Mouse (Mus musculus) gastrocnemius, postnatal 10 days (tissue): ENCODE results near the gene Zcchc24. TPM values are rescaled to one million over a fixed set of nuclear protein-coding genes. Genes with fewer than 3 reads are reported as not detected.

Experiments used
- DNase-seq: peaks from one replicate; pipeline ENCODE4 v3.0.0; 2021; ENCODE audit warnings: mixed read lengths
- total RNA-seq, 2 experiments: library from RNA; stranded (reverse); gene quantifications; 2 replicates each; pipeline ENCODE4 v1.2.3; 2021

The Zcchc24 gene
- total RNA-seq, 2 experiments from 2014 or later = 65.9 to 66.6 TPM

DNA sequence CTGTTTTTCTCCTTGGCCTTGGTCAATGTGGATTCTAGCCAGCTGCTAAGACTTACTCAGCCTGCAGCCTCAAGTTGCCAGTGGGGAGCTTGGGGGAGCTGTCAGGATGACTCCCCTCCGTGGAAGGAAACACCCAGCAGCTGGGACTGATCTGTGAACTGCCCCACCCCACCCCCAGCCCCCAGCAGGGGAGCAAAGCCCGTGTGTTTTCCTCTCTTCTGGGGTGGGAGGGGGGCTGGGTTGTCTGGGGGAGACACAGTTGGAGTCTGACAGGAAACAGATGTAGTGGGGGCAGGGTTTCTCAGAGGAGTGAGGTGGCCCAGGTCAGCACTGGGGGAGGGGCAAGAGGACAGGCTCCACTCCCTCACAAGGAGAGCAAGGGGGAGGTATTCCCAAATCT is 50.4 kb downstream of the Zcchc24 start:
- DNase-seq = no peak

DNA sequence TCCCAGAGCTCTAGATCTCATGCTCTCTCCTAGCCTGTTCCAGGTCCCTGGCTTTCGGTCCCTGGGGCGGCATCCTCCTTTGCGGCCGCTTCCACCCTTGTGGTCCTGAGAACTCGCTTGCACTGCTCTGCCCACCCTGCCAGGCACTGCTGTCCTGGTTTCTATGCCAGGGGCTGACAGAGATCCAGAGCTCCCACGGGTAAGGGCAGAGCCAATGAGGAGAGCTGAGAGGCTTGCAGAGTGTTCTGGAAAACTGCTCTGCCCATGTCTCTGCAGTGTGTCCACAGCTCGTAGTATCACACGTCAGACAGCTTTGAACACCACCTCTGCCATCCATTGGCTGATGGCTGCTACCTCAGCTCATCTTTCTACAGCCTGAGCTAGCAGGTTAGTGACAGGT is 51.1 kb downstream of the Zcchc24 start:
- no peak for DNase-seq

DNA sequence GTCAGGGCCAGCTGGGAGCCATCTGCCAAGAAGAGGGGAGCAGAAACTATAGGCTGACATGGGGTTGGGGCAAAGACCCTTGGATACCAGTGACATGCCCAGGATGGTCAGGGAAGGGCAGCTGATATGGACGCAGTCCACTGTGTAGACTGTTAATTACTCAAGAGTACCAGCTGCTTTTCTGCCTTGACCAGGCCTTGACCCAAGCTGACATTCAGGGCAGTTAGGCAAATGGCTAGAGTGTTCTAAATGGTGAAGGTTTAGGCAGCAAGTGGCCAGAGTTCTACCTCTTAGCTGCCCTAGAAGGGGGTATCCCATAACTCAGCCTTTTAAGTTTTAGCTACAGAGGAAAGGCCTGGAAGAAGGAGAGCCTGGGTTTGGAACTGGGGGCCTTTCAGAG is 52.3 kb downstream of the Zcchc24 start:
- no peak for DNase-seq

DNA sequence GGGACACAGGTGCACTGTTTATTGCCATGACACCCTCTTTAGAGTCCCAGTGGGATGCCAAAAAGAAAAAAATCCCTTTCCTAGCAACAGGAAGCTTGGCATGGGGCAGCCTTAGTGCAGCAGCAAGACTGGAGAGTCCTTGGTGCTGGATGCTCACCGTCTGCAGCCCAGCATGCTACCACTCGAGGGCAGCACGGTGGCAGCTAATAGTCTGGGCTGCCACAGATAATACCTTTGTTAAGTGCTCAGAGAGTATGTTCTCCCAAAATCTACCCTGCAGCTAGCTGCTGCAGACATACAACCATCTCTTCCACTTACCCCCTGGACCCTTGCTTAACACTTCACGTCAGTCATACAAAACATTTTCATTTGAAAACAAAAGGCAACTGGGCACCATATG is 55.4 kb downstream of the Zcchc24 start:
- no peak for DNase-seq

DNA sequence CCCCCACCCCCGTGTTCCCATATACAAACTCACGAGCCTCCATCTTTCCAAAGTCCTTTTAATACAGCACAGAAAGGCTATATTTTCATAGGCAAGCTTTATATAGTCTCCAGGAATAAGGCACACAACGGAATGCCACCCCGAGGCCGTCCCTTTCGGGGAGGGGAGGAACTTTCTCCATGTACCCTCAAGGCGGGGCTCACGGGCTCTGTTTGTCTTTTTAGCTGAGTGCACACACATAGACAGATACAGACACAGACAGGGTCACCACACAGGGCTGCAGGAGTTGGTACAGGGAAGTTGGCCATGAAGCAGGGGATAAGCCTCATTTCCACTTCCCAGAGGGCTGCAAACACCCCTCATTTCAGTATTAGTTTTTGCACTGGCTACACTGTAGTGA is 57.2 kb downstream of the Zcchc24 start:
- DNase-seq = no peak

DNA sequence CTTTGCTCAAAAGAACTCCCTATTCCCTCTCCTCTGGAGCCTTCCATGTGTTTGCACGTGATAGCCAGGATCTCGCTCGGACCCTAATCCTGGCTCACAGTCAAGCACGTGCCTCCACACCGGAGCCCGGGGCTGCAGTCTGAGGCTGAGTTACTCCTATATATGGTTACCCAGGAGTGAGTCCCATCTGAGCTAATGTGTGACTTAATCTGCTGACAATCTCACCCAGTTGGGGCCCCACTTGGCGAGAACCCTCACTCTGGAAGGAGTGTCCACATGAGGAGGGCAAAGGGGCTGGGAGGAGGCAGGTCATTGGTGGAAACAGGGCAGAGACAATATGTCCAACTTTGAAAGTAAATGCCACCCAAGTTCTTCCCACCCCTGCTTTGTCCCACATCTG is 57.7 kb downstream of the Zcchc24 start:
- no peak for DNase-seq

DNA sequence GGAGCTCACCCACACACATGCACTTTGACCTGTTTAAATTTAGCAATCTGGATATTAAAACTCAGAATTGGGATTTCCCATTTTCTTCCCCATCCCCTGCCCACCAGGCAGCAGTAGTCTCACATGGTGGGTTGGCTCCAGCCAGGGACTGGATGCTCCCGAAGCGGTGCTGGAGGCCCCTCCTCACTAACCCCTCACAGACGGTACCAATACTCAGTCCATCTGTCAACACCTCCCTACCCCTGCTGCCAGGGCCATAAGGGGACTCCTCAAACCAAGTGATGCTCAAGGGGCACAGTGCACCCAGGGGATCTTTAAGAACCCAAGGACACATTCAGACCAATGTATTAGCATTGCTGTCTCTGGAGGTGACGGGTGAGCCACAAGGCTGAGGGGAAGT is 58.2 kb downstream of the Zcchc24 start:
- DNase-seq = no peak

DNA sequence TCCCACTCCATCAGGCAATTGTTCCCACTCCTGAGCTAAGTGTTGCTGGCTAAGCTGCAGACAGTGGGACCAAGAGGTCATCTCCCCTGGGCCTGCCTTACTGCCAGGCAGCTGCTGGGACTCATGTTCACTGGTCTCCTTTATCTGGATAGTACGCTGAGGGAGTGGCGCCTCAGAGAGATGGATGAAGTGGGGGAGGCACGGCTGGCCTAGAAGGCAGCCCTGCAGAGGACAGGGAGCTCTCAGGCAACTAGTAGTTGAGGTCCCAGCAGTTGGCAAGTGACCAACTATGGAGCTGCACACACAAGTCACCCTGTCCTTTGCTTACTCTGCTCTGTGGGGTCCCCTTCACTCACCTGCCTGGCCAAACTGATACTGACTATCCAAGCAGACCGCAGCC is 58.8 kb downstream of the Zcchc24 start:
- no peak for DNase-seq

DNA sequence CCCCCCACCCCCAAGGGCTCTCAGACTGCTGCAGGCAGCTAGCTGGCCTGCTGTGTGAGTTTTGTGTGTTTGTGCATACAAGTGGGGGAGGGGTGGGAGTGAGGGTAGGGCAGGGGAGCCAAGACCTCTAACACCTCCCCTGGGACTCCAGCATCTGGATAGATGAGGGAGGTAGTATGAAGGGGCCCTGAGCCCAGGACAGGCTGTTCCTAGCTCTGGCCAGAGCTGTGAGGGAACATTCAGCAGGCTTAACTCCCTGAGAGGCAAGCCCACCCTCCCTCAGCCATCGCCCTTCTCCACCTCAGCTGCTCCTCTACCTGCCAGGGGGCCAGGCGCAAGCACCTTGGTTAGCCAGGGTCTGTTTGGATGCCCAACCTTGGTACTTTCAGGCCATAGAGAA is 59.9 kb downstream of the Zcchc24 start:
- peak; percentile 48 for DNase-seq

DNA sequence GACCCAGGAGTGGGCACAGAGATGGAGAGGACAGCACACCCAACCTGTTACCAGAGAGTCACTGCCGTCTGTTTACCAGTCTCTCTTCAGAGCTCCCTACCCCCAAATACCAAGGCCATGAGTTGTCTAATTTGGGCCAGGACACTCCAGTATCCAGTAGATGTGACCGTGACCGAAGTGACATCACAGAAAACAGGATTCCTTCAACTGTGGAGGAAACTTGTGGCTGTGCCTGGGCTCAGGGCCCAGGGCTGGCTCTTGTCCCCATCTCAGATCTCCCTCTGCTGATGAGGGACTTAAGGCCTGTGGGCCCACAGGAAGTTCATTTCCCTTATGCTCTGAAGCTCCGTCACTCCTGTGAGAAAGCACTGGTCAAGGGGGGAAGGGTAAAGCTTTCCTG is 60.4 kb downstream of the Zcchc24 start:
- peak; percentile 70 for DNase-seq

DNA sequence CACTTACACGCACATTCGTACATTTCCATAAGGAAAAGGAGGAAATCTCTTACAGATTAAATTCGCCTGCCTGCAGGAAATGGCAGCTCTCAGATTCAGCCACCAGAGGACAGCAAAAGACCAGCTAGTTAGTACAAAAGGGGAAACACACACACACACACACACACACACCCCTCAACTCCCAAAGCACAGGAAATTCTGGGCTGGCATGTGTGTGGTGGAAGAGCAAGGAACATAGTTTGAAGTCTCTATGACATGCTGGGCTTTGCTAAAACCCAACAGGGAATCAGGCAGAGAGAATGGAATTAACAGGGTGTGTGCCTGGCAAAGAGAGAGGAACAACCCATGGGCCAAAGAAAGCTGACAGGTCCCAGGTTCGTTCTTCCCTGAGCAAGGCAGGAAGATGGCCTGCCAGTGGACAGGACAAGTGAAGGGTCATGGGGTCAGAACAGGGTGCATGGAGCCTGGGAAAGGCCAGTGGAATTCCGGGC is 61.1 kb downstream of the Zcchc24 start:
- peak; percentile 59 for DNase-seq

DNA sequence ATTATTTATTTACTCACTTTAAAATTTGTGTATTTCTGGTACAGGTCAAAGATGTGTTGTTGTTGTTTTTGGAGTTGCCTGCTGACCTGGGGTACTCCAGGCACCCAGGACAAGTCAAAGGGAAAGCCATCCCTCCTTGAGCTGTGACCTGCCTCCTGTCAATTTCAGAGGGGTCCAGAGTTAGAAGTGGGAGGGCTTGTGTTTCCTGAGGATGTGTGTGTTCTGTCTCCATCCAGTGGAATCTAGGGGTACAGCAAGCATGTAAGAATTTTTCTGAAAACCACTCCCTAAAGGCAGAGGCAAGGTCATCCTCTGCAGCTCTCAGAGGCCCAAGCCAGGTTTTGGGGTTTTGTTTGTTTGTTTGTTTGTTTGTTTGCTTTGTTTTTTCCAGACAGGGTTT is 66.9 kb downstream of the Zcchc24 start:
- DNase-seq = no peak

DNA sequence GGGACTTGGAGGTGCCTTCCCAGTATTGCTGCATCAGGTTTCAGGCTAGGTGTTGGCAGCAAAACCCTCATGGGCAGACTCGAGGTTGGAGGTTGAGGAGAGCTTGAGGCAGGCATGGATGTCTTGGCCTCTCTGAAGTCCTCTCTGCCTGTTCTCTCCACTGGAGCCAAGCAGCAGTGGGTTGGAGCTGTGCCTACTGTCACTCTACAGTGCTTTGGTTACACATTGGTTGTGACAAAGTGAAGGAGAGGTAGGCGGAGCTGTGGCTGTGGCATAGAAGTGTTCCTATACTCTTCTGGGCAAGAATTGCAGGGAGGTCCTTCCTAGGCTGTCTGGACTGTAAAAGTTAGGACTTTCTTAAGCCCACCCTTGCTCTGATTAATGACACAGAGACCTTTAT is 72.5 kb downstream of the Zcchc24 start:
- DNase-seq = no peak

DNA sequence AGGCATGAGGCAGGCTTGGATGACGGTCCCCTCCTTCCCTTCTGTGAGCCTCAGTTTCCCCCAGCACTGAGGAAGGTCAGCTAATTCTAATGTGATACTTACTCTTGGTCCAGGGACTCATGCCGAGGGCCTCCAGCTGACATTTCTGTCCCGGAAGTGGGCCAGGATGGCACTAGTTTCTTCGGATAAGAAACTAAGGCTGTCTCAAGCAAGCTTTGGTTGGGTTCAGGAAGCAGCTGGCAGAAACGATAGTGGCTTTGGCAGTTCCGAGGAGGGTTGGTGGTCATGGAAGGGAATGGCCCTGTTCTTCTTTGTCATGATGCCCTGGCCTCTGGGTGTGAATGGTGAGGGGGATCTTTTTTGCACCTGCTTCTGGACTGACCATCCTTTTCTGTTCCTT is 73.8 kb downstream of the Zcchc24 start:
- DNase-seq = no peak

DNA sequence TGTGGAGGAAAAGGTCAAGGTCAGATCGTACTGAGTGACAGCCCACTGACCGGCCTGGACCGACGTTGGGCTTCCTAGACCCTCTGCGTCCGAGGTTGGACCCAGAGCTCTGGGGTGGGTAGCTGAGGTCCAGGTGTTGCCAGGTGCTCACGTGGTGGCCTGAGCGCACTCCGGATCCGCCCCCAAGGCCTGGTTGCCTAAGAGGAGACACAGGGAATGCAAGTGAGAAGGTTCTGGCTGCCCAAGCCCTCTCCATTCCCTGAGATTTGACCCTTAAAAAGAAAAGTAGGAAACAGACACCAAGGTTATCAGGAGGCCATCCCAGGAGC is 74.3 kb downstream of the Zcchc24 start:
- DNase-seq = no peak

DNA sequence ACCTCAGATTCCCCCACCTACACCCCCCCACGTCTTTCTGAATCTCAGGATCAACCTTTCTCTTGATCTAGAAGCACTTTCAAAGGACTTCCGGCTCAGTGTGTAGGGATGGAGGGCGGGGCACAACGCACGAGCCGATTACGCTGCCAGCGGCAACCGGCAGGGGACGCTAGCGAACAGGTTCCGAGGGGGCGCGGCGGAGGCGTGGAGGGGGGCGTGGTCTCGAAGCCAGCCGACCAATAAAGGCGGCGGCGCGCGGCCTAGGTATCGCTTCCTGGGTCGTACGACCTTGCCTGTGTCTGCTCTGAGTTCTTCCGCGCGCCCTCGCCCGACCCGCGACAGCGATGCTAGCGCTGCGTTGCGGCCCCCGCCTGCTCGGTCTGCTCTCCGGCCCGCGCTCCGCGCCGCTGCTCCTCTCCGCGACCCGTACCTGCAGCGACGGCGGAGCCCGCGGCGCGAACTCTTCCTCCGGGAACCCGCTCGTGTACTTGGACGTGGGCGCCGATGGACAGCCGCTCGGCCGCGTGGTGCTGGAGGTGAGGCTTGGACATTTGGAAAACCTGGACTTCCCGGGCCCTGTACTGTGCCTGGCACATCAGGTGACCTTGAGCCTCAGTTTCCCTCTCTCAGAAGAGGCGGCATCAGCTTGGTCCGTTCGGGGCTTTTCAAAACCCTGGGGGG is 74.8 kb downstream of the Zcchc24 start, which contains the start of gene Ppif:
Ppif (plus strand) TSS at position 267 of the 681 bp plus-strand sequence.
- peak; percentile 99 for DNase-seq

DNA sequence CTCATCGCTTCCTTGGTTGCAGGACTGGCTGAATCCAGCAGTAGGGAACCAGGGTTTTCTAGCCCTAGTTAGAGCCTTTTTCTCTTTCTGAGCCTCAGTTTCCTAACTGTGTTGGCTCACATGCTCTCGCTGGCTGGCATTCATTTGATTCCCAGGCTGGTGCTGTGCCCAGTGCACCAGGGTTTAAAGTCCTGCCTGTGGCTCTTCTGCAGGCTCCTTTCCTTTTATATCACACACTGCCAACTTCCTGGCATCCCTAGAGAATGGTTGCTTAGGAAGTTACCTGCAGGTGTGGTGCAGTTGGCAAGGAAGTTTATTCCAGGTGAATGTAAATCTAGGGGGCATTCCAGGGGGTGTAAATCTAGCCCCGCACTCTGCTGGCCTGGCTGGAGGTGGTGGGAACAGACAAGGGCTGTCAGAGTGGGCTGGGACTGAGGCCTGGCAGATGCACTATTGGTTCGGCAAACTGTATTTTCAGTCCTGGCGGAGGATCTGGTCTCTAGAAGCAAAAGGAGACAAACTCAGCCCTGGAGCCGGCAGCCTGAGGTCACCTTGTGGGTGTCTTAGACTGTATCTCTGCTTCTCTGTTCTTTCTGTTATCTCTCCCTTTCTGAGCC is 75.5 kb downstream of the Zcchc24 start:
- DNase-seq = no peak

DNA sequence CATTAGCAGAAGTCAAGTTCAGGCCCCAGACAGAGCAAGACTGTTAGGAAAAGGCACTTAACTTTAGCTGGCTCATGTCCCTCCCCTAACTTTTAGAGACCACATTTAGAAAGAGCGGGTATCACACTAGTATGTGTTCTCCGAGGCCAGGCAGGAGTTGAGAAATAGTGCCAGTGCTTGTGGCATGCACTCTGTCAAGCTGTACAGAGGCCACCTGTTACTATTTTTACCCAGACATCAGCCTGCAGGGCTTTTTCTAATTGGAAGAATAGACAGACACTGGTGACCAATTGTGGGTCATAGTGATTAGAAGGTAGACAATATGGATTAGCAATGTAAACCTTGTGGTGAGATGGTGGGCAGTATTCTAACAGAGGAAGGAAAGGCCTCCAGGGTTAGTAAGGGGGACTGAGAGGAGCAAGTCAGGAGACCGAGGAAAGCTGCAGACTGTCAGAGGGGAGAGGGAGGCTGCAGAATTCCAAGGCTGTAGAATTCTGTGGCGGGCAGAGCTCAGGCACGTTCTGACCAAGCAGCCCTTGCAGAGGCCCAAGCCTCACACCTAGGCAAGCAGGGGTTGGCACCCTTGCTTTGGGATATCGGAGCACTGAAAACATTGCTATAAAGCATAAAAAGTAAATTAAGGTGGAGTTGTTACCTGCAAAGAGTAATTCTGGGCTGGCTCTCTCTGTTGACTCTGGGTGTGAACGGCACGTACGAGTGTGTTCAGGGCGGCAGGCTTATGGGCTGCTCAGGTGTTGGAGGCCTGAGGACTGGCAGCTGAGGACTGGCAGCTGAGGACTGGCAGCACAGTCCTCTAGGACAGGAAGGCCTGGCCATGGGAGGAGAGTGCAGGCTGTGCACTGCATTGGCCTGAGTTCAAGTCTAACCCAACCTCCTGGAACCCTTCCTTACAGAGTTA is 81.6 kb downstream of the Zcchc24 start:
- no peak for DNase-seq

DNA sequence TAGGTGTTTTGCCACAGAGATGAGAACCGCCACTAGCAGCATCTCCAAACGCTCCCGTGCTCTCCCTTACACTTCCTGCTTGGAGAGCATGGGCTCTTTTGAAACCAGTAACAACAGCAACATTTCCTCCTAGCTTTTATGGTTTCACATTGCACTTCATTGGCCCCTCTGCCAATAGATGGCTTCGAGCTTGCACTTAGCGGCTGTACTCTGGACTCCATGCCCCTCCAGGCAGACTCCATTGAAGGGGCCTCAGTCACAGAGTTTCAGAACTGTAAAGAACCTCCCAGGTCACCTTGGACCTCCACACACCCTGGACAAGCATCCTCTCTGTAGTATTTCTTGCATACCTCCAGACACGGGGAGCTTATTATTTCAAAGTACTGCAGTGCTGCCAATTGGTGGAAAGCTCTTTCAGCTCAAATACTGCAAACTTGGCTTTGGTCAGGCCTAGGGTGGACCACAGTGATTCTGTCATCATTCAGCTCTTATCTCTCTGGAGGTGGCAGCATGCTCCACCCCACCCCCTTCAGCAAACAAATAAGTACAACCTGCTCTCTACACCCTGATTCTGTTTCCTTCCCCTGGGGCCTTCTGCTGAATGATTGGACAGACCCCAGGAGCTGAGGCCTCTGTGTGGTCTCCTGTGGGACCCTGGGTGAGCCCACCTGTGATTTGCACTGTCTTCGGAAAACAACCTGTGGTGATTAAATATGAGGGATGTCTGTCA is 82.5 kb downstream of the Zcchc24 start:
- no peak for DNase-seq

DNA sequence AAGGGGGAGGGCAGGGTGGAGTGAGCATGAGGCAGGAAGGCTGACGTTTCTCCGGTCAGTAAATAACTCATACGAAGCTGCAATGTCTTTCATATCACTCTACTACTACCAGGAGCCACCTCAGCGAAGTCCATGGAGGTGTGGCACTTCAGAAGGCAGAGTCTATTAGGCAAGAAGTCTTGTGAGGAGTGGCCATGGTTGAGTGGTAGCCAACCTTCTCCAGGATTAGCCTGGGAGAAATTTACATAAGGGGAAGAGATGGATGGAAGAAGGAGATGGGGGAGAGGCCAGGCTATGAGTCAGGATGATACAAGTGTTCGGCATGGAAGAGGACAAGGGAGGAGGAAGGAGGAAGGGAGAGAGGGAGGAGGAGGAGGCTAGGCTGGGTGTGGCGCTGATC is 86.8 kb downstream of the Zcchc24 start:
- DNase-seq = no peak

DNA sequence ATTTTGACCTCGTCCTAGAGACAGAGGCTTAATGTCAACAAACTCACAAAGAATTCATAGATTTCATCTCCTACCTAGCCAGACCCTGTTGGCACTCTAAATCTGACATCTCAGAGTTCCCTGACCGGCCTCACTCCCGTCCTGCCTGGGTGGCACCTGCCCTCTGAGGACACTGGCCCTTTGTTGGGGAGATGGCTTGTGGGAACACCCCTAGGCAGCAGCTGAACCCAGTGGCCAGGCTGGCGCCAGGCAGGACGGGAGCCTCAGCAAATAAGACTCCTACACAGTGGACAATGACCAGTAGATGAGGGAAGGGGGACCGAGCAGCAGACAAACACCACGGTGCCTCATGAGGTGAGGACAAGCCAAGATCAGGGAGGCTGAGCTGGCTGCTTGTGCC is 89.2 kb downstream of the Zcchc24 start:
- DNase-seq = no peak

DNA sequence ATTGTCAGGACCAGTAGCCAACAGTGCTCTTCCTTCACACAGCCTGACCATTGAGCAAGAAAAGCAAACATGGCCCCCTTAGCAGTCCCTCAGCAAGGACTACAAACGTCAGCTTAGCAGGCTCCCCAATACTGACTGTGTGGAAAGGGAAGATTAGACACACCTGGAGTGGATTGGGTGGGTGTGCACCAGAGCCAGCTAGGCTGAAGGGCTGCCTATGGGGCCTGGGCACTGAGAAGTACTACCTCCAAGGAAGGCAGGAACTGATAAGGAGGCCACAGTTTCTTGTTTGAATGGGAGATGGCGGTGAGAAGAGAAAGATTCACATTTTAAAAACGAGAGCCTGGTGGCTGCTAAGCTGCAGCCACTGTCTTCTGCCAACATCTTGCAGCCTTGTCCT is 101.3 kb downstream of the Zcchc24 start:
- DNase-seq = no peak
